Mouse (Mus musculus) hematopoietic multipotent progenitor cell, adult 10-12 weeks (in vitro differentiated cells): ENCODE measurements around the gene Sh2d7. TPM values are rescaled to one million over a fixed set of nuclear protein-coding genes. Genes with fewer than 3 reads are reported as not detected.

Experiments
- polyA plus RNA-seq: library from polyadenylated mRNA; stranded (reverse); fragments of >175 nt; gene quantifications from 2 replicates; pipeline ENCODE4 v1.2.3, GENCODE M21; 2012; ENCODE audit warnings: low replicate concordance

The Sh2d7 gene
- not detected in 2 replicates for polyA plus RNA-seq

GRCm38 (mm10) chr9:54538684-54539083 lies at the start of gene Sh2d7:
Sh2d7 (plus strand) TSS chr9:54538984.

DNA sequence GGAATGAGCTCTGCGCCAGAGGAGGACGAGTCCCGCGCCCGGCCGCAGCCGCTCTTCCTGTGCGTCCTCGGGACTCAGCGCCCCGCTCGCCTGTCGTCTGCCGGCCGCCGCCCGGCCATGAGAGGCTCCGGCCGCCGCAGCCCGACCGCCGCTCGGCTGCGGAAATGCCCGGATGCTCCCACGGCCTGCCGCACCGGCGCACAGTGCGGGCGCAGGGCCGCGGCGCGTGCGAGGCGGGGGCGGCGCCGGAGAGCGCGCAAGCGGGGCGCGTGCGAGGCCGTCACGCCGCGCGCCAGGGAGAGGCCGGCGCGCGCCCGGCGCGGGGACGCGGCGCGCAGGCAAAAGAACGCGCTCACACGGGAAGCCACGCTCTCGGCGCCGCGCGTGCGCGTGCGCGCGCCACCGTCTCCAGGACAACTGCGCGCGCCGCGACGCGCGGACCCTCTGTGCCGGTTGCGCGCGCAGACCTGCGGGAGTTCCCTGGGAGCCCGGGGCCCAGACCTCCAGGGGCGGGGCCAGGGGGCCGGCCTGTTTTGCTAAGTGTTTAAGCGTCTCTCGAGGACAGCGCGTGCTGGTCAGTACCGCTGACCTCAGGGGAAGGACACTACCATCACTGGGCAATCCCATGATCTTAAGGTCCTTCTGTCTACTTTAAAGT lies 37.2 kb upstream of the Sh2d7 start, which contains the start of gene Dmxl2:
Gene Dmxl2 (minus strand): TSS at position 174 of the 658 bp plus-strand sequence.

DNA sequence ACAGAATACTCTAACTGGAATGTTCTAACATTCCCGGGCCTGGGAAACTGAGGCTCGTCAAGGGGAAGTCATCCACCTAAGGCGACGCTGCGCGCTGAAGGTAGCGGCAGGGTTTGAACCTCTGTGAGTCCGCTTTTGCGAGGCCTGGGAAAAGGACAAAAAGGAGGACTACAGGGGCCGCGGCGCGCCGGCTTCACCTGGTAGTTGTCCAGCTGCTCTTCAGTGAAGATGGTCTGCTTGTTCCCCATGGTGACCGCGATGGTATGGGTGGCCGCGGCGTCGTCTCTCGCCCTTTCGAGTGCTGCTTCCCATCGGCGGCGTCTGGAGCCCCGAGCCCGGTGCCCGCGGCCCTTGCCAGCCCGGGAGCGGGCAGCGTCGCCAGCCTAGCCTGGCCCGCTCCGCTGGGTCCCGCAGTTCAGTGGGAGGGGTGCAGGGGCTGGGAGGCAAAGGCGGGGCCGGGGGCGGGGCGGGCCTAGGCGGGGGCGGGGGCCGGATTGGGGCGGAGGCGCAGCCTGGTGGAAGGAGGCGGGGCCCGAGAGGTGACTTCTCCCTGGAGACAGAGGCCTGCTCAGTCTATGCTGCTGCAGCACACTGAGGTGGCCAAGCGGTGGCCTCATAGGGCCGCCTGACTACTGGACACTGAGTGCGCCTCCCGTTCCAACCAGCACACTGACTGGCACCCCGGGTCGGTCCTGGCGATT lies 21.1 kb downstream of the Sh2d7 start, which contains the start of gene Cib2:
Gene Cib2 (minus strand): TSS at position 448 of the 701 bp plus-strand sequence.

GRCm38 (mm10) chr9:54586199-54587061 lies 47.6 kb downstream of the Sh2d7 start, which contains the start of gene Idh3a:
Idh3a (plus strand) TSS chr9:54586334.

Other genes with a start within 250 kb of the Sh2d7 start
- 1.4 and 2.7 TPM in 2 replicates for gene Dmxl2, start 37.4 kb upstream of the Sh2d7 start, polyA plus RNA-seq
- 5.4 and 7.6 TPM in 2 replicates for gene Cib2, start 21.2 kb downstream of the Sh2d7 start, polyA plus RNA-seq
- gene Idh3a, start 47.4 kb downstream of the Sh2d7 start, polyA plus RNA-seq = 2.9 and 10.3 TPM in 2 replicates
- gene Acsbg1, start 122.9 kb downstream of the Sh2d7 start, polyA plus RNA-seq = 1.8 and 4.1 TPM in 2 replicates
- 6.0 and 7.8 TPM in 2 replicates for gene Dnaja4, start 159.9 kb downstream of the Sh2d7 start, polyA plus RNA-seq
- 2.8 and 16.0 TPM in 2 replicates for gene Wdr61, start 195.5 kb downstream of the Sh2d7 start, polyA plus RNA-seq
- not detected in 2 replicates for gene Crabp1, start 225.8 kb downstream of the Sh2d7 start, polyA plus RNA-seq